Mouse (Mus musculus) neural tube, embryonic 13.5 days (tissue): ENCODE data around the gene Gm21188. TPM values are rescaled to one million over a fixed set of nuclear protein-coding genes. Genes with fewer than 3 reads are reported as not detected.
"Not testable (repeated sequence)": the region's sequence is repeated elsewhere in the genome, so short reads cannot be mapped to it uniquely, and the experiment has no call there.

ENCODE experiments used
- ATAC-seq: fragments of 200-750 bp; cut with Nextera tagmentation; 2 replicates; pipeline ENCODE4 v1.8.0; 2017; ENCODE audit warnings: low read depth, mild to moderate bottlenecking, moderate TSS enrichment, moderate library complexity
- H3K27ac ChIP-seq: fragments of 300-500 bp; sonication (generic); replicated peaks from 2 replicates; pipeline ENCODE4 v1.5.1; 2015; ENCODE audit warnings: moderate library complexity, mild to moderate bottlenecking, inconsistent platforms
- H3K27me3 ChIP-seq: fragments of 300-500 bp; sonication (generic); 2 replicates; pipeline ENCODE4 v1.6.1; 2015; ENCODE audit warnings: mild to moderate bottlenecking, inconsistent platforms
- H3K36me3 ChIP-seq: fragments of 300-500 bp; sonication (generic); 2 replicates; pipeline ENCODE4 v1.6.1; 2015; ENCODE audit warnings: mild to moderate bottlenecking, inconsistent platforms
- H3K4me1 ChIP-seq: fragments of 300-500 bp; sonication (generic); replicated peaks from 2 replicates; pipeline ENCODE4 v1.6.1; 2015; ENCODE audit warnings: inconsistent platforms
- H3K4me2 ChIP-seq: fragments of 300-500 bp; sonication (generic); 2 replicates; pipeline ENCODE4 v1.6.1; 2015; ENCODE audit warnings: inconsistent platforms, mild to moderate bottlenecking, moderate library complexity
- H3K4me3 ChIP-seq: fragments of 300-500 bp; sonication (generic); 2 replicates; pipeline ENCODE4 v1.5.1; 2015; ENCODE audit warnings: mild to moderate bottlenecking, inconsistent platforms
- H3K9ac ChIP-seq: fragments of 300-500 bp; sonication (generic); 2 replicates; pipeline ENCODE4 v1.6.1; 2015; ENCODE audit warnings: moderate library complexity, mild to moderate bottlenecking, inconsistent platforms
- H3K9me3 ChIP-seq: fragments of 300-500 bp; sonication (generic); 2 replicates; pipeline ENCODE4 v1.6.1; 2016; ENCODE audit warnings: inconsistent platforms
- WGBS: fragments of 180-500 bp; shearing (Covaris S2); methylation state at CpG from one replicate; pipeline ENCODE4 v1.1.7; 2015; 5-methylcytosine and 5-hydroxymethylcytosine counted together
- polyA plus RNA-seq: library from polyadenylated mRNA; unstranded; fragments of >200 nt; fragmentation: Nextera tagmentation; extraction: Ambion mirVana; gene quantifications from 2 replicates; pipeline ENCODE4 v1.2.1, GENCODE M21; 2015

Gm21188 gene
- polyA plus RNA-seq: 0.10 TPM in 1 of 2 replicates, not detected in the other

DNA sequence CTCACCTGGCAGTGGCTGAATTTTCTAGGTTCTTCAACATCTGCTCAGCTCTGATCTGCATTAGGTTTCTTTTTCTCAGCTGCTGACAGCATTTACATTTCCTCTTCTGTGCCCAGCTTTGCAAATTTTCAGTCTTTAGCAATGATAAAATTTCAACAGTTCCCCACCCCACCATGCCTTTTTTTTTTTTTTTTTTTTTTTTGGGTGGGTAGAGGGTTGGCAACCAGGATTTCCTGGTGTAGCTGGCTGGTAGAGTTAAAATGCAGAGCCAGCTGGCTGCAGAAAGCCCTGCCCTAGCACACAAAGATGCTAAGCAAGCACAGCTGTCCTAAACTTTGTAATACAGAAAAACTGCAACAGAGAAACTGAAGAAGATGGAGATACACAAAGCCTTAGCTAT lies at the start of gene Gm21188:
Gene Gm21188, minus strand, starts transcription at position 110 of the 400 bp plus-strand sequence.
- not testable (repeated sequence) for H3K4me2 ChIP-seq, H3K4me3 ChIP-seq, ATAC-seq, H3K36me3 ChIP-seq, H3K9ac ChIP-seq, H3K4me1 ChIP-seq, H3K27ac ChIP-seq, H3K27me3 ChIP-seq, H3K9me3 ChIP-seq

DNA sequence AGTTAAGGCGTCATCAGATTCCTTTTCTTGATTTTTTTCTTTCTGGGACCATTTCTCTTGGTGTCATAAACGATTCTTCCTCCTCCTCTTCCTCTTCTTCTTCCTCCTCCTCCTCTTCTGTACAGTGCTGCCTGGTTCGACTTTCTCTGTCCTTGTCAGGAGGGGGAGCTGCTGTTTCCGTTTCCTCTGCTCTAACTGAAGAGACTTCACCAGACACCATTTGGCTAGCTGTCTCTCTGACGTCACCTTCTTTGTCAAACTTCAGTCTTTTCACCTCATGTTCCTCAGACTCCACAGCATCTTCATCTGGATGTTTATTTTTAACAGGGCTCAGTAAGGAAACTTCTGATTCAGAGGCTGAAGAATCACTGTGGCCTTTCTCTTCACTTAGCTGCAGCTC lies 47.3 kb upstream of the Gm21188 start:
- not testable (repeated sequence) for H3K9me3 ChIP-seq, H3K4me2 ChIP-seq, H3K27ac ChIP-seq, H3K4me3 ChIP-seq, H3K36me3 ChIP-seq, H3K9ac ChIP-seq, H3K27me3 ChIP-seq, ATAC-seq, H3K4me1 ChIP-seq
- WGBS: no CpG with 5 or more reads among the region's 5 CpGs

DNA sequence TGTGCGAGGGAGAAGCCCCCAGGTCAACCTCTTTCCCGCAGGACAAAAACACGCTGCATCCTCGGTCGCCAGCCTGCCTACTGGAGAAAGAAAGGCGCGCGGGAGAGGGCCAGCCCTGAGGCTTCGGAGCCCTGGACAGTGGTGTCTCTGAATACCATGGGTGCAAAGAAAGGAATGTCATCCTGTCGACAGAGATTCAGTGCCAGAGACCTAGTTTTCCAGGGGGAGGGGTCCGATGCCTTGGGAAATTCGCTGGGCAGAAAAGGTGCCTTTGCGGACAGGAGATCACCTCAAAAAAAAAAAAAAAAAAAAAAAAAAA lies 44.9 kb upstream of the Gm21188 start:
- peak; percentile 22; the same call in 1 of the 2 replicates for ATAC-seq
- not testable (repeated sequence) for H3K4me3 ChIP-seq, H3K9me3 ChIP-seq, H3K27me3 ChIP-seq, H3K4me1 ChIP-seq, H3K4me2 ChIP-seq, H3K36me3 ChIP-seq, H3K27ac ChIP-seq, H3K9ac ChIP-seq
- WGBS: 0% methylated on average over 6 of the region's 13 CpGs

DNA sequence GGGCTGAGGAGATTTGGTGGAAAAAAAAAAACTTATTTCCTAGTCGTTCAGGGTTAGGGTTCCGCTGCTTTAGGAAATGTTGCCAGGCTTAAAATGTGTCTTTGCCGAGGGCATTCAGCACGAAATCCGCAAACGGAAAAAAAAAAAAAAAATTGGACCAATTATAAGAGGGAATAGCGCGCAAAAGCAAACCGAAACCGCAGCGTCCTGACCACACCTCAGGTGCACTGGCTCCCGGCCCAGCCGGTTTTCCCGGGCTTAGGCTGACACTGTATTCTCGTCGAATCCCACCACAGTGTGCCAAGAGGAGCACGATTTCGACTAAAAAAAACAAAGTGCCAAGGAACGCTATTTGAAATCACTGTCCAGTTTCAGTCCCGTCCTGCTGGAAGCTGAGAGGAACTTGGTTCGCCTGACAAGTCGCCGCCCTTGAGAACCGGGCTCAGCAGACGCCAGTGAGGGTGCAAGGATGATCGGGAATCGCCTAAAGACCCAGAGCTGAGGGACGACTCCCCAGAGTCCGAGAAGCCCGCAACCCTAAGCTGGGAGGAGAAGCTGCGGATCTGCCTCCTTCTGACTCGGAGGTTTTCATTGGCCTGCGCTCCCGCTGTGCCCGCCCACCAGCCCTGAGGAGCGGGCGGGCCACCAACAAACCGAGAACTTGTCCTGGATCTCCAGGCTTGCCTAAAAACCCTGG lies 44.4 kb upstream of the Gm21188 start:
- not testable (repeated sequence) for H3K9me3 ChIP-seq, H3K36me3 ChIP-seq, H3K27me3 ChIP-seq, H3K27ac ChIP-seq, H3K4me3 ChIP-seq, H3K4me1 ChIP-seq, H3K9ac ChIP-seq
- WGBS: under 1% methylated on average over 25 of the region's 38 CpGs
- ATAC-seq: peak; percentile 13; the same call in 1 of the 2 replicates
- H3K4me2 ChIP-seq: peak overlapping the region; percentile 27; the same call in 1 of the 2 replicates

DNA sequence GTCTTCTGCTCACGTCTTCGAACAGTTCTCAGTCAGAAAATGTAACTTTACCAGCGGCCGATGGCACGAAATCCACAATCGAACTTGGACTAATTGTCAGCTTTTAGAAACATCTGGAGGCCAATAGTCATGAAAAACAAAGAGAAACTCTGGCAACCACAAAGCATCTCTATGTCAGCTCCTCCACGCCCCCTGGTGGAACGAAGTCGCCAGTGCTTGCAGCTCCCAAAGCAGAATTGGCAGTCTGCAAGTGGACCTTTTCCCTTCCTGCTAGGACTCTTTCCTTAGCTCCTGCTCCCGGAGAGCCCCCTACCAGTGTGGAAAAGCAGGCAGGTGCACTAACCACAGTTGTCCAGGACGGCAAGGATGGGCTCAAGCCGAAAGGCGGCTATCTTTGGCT lies 41.0 kb upstream of the Gm21188 start:
- not testable (repeated sequence) for H3K4me1 ChIP-seq, H3K9ac ChIP-seq, H3K4me2 ChIP-seq, H3K27me3 ChIP-seq, H3K4me3 ChIP-seq, H3K36me3 ChIP-seq, H3K9me3 ChIP-seq, H3K27ac ChIP-seq
- ATAC-seq: 0 out of 2 replicates have a peak, but pooled peaks have one; percentile 45
- no CpG with 5 or more reads among the region's 13 CpGs for WGBS

DNA sequence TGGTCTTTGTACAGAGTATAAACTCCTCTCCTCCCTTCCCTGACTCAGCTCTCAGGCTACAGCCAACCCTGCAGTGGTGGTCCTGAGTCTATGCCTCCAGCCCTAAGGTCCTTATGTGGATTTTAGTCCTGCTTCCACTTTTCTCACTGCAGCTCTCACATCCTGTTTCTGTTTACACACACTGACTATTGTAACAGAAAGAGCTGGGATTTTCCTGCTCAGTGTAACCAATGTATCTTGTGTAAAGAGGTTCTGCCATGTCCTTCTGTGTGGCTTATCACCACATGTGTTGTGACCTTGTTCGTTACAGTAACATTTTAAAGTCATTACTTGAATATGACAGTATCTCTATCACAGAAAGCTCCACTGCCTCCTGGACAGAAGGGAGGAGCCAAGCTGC lies 27.6 kb upstream of the Gm21188 start:
- H3K4me2 ChIP-seq, H3K4me1 ChIP-seq, H3K27me3 ChIP-seq, H3K9ac ChIP-seq, H3K9me3 ChIP-seq, H3K27ac ChIP-seq, H3K36me3 ChIP-seq, ATAC-seq, H3K4me3 ChIP-seq: not testable (repeated sequence)
- no CpG with 5 or more reads among the region's 1 CpGs for WGBS

DNA sequence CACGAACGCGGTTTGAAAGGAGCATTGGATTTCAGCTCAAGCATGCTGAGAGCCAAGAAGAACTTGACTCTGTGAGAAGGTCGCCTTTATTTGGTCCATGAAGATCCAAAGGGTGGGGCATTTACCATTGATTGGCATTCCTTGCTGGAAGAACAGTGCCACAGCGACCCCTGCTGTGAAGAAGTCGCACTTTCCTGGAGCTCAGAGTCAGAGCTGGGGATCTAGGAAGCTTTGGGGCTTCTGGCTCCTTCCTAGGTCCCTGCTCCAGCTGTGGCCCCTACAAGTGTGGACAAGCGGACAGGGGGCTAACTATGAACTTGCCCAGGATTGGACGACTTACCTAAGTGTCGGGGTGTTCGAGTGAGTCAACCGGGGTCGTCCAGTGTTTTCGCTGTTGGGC lies 18.9 kb upstream of the Gm21188 start:
- not testable (repeated sequence) for H3K4me2 ChIP-seq, ATAC-seq, H3K9me3 ChIP-seq, H3K9ac ChIP-seq, H3K27me3 ChIP-seq, H3K4me1 ChIP-seq, H3K36me3 ChIP-seq, H3K27ac ChIP-seq, H3K4me3 ChIP-seq
- no CpG with 5 or more reads among the region's 13 CpGs for WGBS

DNA sequence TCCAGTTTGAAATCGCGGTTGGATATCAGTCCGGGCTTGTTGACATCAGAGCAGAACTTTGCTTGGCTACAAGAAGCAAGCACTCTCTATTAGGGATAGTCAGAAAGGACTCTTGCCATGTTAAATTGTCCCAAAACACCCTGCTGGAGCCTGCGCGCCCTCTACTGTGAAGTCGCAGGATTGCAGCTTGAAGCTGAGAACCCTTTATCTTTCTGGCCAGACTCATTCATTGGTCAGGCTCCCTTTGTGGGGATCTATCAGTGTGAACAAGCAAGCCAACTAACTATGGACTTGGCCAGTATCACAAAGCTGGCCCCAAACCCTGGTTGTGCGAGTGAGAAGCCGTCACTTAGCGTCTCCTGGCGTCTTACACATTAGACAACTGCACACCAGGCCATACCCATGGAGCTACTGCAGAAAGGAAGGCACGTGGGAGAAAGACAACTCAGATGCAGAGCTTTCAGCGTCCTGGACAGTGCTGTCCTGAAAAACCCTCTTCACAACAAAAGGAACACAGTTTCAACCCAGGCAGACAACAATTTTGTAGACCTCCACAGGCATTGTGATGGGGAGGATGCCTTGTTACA lies 18.1 kb upstream of the Gm21188 start:
- H3K27me3 ChIP-seq, H3K4me1 ChIP-seq, H3K9ac ChIP-seq, ATAC-seq, H3K9me3 ChIP-seq, H3K4me2 ChIP-seq, H3K4me3 ChIP-seq, H3K36me3 ChIP-seq, H3K27ac ChIP-seq: not testable (repeated sequence)
- WGBS: no CpG with 5 or more reads among the region's 12 CpGs

DNA sequence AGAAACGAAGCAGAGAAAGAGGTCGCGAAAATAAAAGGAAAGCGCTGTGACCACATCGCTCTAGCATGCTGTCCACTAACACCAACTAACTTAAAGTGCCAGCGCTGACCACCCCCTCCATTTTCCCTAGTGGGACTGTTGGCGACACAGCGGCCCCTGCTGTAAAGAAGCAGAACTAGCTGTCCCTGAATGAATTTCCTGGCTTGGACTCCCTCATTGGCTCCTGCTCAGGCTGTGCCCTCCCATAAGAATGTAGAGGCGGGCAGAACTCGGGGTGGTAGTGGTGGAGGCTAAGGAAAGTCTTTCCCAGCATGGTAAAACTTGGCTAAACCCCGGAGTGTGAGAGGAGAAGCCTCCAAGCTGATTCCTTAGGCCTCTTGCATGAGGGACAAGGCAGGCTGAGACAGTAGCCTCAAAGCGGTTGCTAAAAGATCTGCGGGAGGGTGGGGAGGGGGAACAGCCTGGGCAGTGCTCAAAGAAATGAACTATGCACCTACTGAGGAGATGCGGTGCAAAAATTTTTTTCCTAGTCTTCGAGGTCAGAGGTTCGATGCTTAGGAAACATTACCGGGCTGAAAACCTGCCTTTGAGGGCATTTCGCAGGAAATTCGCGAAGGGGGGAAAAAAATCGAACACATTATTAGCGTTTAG lies 11.6 kb upstream of the Gm21188 start:
- ATAC-seq: 0 out of 2 replicates have a peak, but pooled peaks have one; percentile 23
- H3K27ac ChIP-seq, H3K4me1 ChIP-seq, H3K9me3 ChIP-seq, H3K4me2 ChIP-seq, H3K9ac ChIP-seq, H3K27me3 ChIP-seq, H3K4me3 ChIP-seq, H3K36me3 ChIP-seq: not testable (repeated sequence)
- no CpG with 5 or more reads among the region's 22 CpGs for WGBS

DNA sequence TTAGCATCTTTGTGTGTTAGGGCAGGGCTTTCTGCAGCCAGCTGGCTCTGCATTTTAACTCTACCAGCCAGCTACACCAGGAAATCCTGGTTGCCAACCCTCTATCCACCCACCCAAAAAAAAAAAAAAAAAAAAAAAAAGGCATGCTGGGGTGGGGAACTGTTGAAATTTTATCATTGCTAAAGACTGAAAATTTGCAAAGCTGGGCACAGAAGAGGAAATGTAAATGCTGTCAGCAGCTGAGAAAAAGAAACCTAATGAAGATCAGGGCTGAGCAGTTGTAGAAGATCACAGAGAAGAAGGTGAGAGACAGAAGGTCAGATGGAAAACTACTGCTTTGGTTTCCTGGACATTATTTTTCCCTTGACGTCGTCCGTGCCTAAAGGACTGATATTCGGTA lies 10.9 kb upstream of the Gm21188 start:
- ATAC-seq, H3K4me3 ChIP-seq, H3K36me3 ChIP-seq, H3K9me3 ChIP-seq, H3K9ac ChIP-seq, H3K27ac ChIP-seq, H3K4me2 ChIP-seq, H3K4me1 ChIP-seq, H3K27me3 ChIP-seq: not testable (repeated sequence)
- WGBS: no CpG with 5 or more reads among the region's 4 CpGs

DNA sequence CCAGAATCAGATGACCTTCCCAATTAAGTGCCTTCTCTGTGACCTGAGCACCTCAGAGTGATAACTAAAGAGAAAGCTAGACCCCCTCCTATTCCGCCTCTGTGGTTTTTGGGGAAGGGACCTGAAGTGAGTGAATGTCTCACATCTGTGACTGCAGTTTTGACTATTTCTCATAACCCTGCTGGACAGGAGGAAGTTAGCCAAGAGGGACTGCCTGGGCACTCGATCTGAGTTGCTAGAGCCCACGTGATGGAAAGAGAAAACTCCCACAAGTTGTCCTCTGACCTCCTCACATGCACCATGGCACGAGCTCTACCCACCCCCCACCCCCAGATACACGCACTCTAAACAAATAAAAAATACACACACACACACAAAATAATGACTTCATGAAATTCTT lies 3.4 kb downstream of the Gm21188 start:
- H3K4me1 ChIP-seq, H3K9ac ChIP-seq, H3K4me3 ChIP-seq, H3K27me3 ChIP-seq, H3K4me2 ChIP-seq, H3K27ac ChIP-seq, H3K36me3 ChIP-seq, ATAC-seq, H3K9me3 ChIP-seq: not testable (repeated sequence)
- no CpG with 5 or more reads among the region's 5 CpGs for WGBS

DNA sequence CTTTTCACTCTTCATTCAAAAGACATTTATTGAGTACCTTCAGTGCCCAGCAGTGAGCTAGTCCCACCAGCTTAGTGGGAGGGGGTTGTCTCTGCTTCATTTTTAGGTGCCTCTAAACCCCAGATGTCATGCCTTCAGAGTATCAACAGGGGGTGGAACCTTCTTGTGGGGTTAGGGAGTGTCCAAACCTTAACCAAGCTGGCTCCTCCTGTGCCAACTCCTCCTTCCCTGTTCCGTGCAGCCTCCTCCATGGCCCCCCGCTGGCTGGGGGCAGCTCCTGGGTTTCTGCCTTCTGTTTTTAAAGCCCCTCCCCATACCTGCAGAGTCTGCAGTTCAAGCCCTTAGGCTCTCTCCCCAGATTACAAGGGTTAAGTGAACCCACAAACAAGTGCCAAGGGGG lies 3.8 kb downstream of the Gm21188 start:
- not testable (repeated sequence) for H3K36me3 ChIP-seq, H3K27me3 ChIP-seq, H3K4me1 ChIP-seq, H3K27ac ChIP-seq, ATAC-seq, H3K9ac ChIP-seq, H3K4me3 ChIP-seq, H3K9me3 ChIP-seq, H3K4me2 ChIP-seq
- WGBS: no CpG with 5 or more reads among the region's 2 CpGs
